Mouse (Mus musculus) cerebellum, adult 18-20 months (tissue): Measurements from ENCODE around the gene Rdh5.

Experiments
- DNase-seq, 2 experiments: peaks; one replicate each; pipeline ENCODE4 v3.0.0; 2021

Gene Rdh5

GRCm38 (mm10) chr10:128902409-128902988 is 20.2 kb downstream of the Rdh5 start:
- DNase-seq = no peak

DNA sequence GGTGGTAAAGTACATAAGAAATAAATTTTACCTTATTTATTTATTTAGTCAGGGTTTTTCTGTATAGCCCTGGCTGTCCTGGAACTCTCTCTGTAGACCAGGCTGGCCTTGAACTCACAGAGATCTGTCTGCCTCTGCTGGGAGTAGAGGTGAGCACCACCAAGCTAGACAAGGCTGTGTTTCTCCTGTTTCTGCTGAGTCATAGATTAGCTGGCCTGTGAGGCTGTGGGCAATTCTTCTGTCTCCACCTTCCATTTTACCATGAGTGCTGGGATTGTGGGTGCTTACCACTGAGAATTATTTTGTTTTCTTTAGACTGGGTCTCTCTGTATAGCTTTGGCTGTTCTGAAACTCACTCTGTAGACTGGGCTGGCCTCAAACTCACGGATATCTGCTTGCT is 21.3 kb downstream of the Rdh5 start:
- no peak for DNase-seq

DNA sequence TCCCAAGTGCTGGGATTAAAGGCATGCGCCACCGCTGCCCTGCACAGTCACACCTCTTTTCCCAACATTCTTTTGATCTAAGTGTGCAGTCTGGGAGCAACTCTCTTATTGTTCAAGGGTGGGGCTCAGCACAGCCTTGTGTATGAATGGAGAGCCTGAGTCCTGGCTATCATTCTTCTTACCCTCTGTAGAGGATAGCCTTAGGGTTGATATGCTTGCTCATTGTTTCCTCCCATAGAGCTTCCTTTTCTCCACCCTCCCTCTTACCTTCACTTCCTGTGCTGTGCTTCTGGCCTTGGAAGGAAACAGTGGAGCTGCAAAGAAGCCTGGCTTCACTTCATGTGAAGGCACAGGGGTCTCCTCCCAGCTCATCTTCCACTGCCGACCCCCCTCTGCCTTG is 22.0 kb downstream of the Rdh5 start, which contains the start of gene Cd63:
TSS of gene Cd63 (plus strand) at position 292 of the 400 bp plus-strand sequence.
- DNase-seq = no peak

DNA sequence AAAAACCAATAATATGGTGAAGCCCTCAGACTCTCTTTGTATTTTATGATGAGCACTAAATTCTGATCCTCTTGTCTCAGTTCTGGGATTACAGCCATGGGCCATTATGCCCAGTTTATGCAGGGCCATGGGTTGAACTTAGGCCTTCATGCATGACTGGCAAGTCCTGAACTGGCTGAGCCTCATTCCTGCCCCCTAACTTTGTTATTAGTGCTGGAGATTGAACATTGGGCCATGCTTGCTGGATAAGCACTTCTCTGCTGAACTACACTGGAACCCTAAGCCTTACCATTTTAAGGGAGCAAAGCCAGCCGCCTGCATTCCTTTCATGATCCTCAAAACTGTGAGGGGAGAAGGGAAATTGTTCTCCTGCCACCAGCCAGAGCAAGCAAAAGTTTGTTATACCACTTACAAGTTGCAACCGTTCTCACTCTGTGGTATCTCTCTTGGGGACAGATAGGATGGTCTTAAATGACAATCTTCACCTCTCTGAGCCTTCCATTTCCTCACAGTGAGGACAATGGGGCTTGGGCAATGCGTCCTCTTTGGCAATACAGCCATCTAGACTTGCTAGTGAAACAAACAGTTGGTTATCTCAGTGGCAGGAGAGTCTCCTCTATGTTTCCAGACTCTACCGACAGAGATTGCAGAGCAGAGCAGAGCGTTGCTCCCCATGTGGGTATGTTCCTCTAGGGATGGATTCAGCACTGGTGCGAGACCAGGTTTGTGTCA is 22.8 kb downstream of the Rdh5 start:
- no peak for DNase-seq

GRCm38 (mm10) chr10:128897501-128897900 is 25.2 kb downstream of the Rdh5 start:
- DNase-seq = no peak

- DNase-seq = no peak
Observed at GRCm38 (mm10) chr10:128896807-128897206, 25.9 kb downstream of the Rdh5 start.

DNA sequence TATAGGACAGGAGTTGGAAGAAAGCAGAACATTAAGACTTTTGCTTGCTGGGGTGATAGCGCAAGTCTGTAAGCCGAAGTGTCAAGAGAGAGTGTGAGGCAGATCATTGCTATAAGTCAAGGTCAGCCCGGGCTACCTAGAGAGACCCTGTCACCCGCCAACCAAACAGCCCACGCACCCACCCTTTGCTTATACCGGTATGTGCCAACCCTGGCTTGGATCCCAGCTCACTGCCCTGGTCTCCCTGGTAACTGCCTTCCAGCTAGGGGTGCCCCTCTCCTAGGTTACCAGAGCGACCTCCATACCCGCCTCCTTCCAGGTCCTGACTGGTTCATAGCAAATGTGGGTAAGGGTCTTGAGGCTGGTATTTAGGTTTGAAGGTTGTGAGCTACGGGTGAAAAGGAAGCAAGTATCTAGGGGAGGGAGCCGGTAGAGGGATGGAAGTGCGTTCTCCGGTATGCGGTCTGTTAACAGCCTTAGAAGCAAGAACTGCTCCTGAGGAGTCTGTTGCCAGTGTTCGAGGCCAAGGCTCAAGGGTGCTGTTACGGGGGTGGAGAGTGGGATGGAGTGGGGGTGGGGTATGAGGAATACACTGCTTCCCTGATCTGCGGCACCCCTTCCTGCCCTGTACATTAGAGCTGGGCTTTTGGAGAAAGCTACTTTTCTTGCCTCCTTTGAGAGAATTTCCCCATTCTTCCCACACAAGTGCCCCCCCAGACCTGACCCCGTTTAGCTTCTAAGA is 26.6 kb downstream of the Rdh5 start:
- no peak for DNase-seq

GRCm38 (mm10) chr10:128895437-128895836 is 27.3 kb downstream of the Rdh5 start:
- DNase-seq = peak; percentile 76 to 79

GRCm38 (mm10) chr10:128892246-128892645 is 30.4 kb downstream of the Rdh5 start:
- DNase-seq = no peak

DNA sequence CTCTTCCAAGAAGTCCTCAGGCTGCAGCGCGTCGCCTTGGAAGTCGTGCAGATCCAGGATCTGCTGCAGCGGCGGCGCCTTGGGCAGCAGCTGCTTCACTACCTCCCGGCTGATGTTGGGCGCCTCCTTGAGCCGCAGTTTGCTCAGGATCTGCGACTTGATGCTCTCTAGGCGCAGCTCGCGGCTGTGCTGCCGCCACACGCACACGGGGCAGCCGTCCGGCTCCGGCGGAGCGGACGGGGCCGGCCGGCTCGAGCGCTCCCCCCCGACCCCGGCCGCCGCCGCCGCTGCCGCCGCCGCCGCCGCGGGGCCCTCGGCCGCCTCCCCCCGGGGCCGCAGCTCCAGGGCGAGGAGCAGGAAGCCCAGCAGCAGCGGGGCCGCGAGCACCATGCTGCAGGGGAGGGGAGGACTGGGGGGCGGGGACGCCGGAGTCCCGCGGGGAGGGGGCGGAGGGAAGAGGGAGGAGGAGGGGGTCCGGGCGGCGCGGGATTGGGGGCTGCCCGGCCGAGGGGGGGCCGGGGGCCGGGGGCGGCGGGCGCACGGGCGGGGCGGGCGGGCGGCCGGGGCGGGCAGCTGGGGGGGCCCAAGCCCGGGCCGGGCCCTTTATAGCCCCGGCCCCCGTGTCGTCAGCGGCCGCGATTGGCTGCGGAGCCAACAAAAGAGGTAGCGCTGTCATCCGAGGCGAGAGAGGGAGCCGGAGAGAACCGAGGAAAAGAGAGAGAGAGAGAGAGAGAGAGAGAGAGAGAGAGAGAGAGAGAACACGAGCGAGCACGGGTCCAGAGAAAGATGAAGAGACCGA is 31.2 kb downstream of the Rdh5 start, which contains the start of gene Gdf11:
TSS of gene Gdf11 (minus strand) at position 423 of the 799 bp plus-strand sequence.
- DNase-seq = no peak

DNA sequence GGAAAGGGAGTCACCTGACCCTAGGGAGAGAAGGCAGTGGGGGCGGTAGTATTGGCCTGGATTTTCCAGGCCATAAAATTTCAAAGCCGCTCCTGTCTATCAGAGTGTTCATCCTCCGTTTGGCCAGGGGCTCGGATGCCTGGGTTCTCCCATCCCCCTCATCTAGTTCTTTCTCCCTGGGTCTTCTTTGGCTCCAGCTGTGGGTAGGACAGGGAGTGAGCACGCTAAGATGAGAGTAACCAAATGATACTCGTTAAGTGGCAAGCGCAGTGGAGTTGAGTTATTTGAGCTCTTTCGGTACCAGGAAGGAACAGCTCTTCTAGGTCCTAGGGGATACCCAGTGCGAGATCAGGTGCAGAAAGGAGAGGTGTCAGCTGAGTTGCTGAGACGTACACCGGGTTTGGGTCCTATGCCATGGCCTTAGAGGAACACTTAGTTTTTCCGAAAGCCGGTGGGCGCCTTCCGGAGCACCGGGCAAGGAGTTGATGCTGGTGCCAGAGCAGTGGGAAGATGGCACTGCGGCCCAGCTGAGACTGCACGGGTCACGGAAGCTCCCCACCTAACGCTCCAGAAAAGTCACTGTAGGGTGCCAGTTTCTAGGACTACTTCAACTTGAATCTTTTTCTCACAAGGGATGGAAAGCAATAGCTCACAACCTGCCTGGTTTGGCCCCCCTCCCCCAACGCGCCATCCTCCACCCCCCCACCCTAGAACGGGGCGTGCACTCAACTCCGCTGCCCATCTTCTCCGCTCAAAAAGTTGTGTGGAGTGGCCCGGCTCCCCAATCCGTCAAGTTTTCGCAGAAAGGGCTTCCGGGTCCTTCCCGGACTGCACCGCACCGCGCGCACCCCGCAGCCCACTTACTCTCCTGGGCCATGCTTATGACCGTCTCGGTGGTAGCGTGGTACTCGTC is 32.0 kb downstream of the Rdh5 start:
- DNase-seq = no peak

- no peak for DNase-seq
Observed at GRCm38 (mm10) chr10:128889846-128890245, 32.8 kb downstream of the Rdh5 start.

DNA sequence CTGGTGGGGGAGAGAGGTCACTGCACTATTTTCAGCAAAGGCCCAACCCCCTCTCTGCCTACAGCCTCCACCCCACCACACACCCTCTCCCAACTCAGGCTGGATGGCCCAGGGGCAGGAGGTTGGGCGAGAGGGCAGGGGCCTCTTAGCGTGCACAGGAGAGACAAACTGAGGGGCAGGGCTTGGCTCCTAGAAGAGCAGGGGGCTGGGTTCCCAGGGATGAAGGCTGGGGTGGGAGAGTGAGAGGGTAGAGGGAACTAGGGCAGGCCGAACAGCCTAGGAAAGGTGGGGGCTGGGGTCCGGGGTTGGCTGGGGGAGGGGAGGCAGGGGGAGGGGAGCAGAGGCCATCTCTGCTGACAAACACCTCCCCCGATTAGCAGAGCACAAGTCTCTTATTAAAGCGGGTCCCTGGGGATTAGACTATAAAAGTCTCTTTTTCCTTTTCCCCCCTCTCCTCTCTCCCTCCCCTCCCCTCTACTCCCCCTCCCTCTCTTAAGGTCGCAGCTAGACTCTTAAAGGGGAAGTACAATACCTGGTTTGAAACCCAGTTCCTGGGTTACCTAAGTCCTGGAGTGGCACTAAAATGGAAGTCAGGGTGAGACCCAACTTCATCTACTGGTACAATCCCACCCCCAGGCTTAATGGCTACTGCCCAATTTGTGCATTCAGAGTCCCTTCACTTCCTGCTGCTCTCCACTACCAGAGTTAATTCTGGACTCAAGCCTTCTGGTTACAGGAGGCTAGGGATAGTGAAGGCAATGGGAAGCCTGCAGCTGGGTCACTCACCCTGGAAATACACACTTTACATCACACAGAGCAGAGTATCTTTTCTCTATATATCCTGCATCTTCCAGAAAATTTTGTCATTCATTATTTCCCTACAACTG is 33.5 kb downstream of the Rdh5 start:
- DNase-seq = no peak

- DNase-seq = no peak
Observed at GRCm38 (mm10) chr10:128882067-128882466, 40.6 kb downstream of the Rdh5 start.

DNA sequence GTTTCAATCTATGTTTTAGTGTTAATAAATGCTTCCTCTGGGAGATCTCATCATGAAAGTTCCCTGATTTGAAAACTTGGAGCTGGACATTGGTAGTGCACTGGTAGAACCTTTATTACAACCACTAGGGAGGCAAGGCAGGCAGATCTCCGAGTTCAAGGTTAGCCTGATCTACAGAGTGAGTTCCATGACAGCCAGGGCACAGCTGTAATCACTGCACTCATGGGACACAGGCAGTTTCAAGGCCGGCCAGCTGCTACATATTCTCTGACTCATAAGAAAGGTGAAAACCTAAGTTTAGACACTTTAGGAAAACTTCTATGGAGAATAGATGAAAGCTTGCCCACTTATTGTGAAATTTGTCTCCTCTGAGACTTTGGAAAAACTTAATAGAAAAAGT is 43.9 kb downstream of the Rdh5 start:
- no peak for DNase-seq

- DNase-seq = no peak
Observed at GRCm38 (mm10) chr10:128878291-128878690, 44.4 kb downstream of the Rdh5 start.

GRCm38 (mm10) chr10:128870341-128870740 is 52.3 kb downstream of the Rdh5 start:
- DNase-seq = no peak

DNA sequence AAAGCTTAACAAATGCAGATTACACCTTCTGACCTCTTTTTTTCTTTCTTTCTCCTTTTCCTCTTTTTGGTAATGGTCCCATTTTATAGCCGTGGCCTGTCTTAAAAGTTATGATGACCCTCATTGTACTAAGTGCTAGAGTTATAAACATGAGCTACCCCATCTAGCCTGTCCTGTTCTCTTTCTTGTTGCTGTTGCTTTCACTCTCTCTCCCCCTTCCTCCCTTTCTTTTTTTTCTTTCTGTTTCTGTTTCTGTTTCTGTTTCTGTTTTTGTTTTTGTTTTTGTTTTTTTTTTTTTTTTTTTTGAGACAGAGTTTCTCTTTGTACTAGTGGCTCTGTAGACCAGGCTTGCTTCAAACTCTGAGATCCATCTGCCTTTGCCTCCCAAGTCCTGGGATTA is 56.2 kb downstream of the Rdh5 start:
- no peak for DNase-seq

GRCm38 (mm10) chr10:128866042-128866441 is 56.6 kb downstream of the Rdh5 start:
- DNase-seq = no peak
